In genomic region chr15:89209886-89210761, GRCm38 (mm10) we compare ENCODE assay signal across 8 mouse cellular contexts. TPM values are rescaled to one million over a fixed set of nuclear protein-coding genes. Genes with fewer than 3 reads are reported as not detected.
DNase-seq lines count a peak whose midpoint lies in the region; ATAC-seq and TF ChIP-seq lines count a peak whose summit lies in the region.

No protein-coding gene starts in this region.

- no peaks in the 10 kb centered on the region for H3K9me3 ChIP-seq in ES-Bruce4 (replicated peaks; ENCODE audit: control insufficient read depth, insufficient read depth, low read length, poor library complexity, severe bottlenecking)
- H3K9me3 ChIP-seq in forebrain, embryonic 14.5 days (replicated peaks; ENCODE audit: control insufficient read depth, low read length) = no peaks in the 10 kb centered on the region

- TF ChIP-seq CTCF in ES-Bruce4 (IDR thresholded peaks at IDR 0.05; ENCODE audit: low read depth, low read length) = no peak
- peak; percentile 35; the same call in 1 of the 2 replicates for TF ChIP-seq CTCF in lung, adult 2 months (IDR thresholded peaks at IDR 0.05; ENCODE audit: insufficient read depth, low read length)

- no peak overlapping the region; the same call in 1 of the 2 replicates for H3K27ac ChIP-seq in ES-Bruce4 (ENCODE audit: insufficient read depth, low read length)
- H3K27ac ChIP-seq in forebrain, embryonic 14.5 days (ENCODE audit: low read depth, low read length) = peak overlapping the region; percentile 56; the same call in 1 of the 2 replicates

- ATAC-seq in forebrain, embryonic 14.5 days = peak; percentile 22; the same call in 1 of the 2 replicates
- peak; percentile 59 for ATAC-seq in neutrophil, adult 5-6 weeks (ENCODE audit: extremely low read depth, insufficient number of reproducible peaks, low FRiP score, poor library complexity, severe bottlenecking)

- no peaks in the 10 kb centered on the region for H3K27me3 ChIP-seq in ES-Bruce4 (ENCODE audit: control insufficient read depth, insufficient read depth, low read length, poor library complexity, severe bottlenecking)
- no peaks in the 10 kb centered on the region for H3K27me3 ChIP-seq in forebrain, embryonic 14.5 days (replicated peaks; ENCODE audit: control insufficient read depth, insufficient read depth, low read length)

- WGBS in forebrain, embryonic 14.5 days = 20% methylated on average over 22 of the region's 22 CpGs
- 5% methylated on average over 22 of the region's 22 CpGs for WGBS in lung, adult 2 months

- peak overlapping the region; percentile 42 for H3K4me2 ChIP-seq in forebrain, embryonic 14.5 days (ENCODE audit: low read length)

- H3K9ac ChIP-seq in ES-Bruce4 (ENCODE audit: low read depth, poor library complexity, severe bottlenecking) = peak overlapping the region; percentile 4; the same call in 1 of the 2 replicates
- peak overlapping the region; percentile 38; the same call in 1 of the 2 replicates for H3K9ac ChIP-seq in forebrain, embryonic 14.5 days (ENCODE audit: low read length)

- peak overlapping the region; percentile 20; the same call in 1 of the 2 replicates for H3K4me3 ChIP-seq in ES-Bruce4 (ENCODE audit: low read depth, low read length)
- H3K4me3 ChIP-seq in forebrain, embryonic 14.5 days (ENCODE audit: low read depth, low read length) = peak overlapping the region; percentile 15
- H3K4me3 ChIP-seq in lung, adult 2 months (replicated peaks; ENCODE audit: extremely low read depth, low read depth, low read length) = peak overlapping the region; percentile 63

- peak; percentile 89 for DNase-seq in c-Kit-positive CD71-positive TER-119-positive erythroid progenitor cells, embryonic 14.5 days (ENCODE audit: low spot score)
- peak; percentile 95 for DNase-seq in forebrain, embryonic 14.5 days (ENCODE audit: low spot score)
- DNase-seq in heart, postnatal 14 days = peak; percentile 88 to 94
- DNase-seq in layer of hippocampus, adult 18-20 months (ENCODE audit: low spot score in 2 of 2) = peak; percentile 74 to 89
- peak; percentile 89 for DNase-seq in lung, adult 2 months
- DNase-seq in thymus, adult 18-20 months = peak; percentile 48 to 79

- TF ChIP-seq POLR2A in ES-Bruce4 (IDR thresholded peaks at IDR 0.05; ENCODE audit: insufficient read depth, low read length) = no peak
- TF ChIP-seq POLR2A in lung, adult 2 months (IDR thresholded peaks at IDR 0.05; ENCODE audit: borderline replicate concordance, extremely low read depth, low read depth, low read length) = no peak

- TF ChIP-seq EP300 in ES-Bruce4 (IDR thresholded peaks at IDR 0.05; ENCODE audit: insufficient read depth, low read depth, low read length) = no peak

- peaks cover 2% of the 10 kb centered on the region for H3K4me1 ChIP-seq in ES-Bruce4 (ENCODE audit: control insufficient read depth, insufficient read depth, low read length)
- peaks cover 15% of the 10 kb centered on the region for H3K4me1 ChIP-seq in forebrain, embryonic 14.5 days (ENCODE audit: control insufficient read depth, insufficient read depth, low read length)
- no peaks in the 10 kb centered on the region; the same call in 1 of the 2 replicates for H3K4me1 ChIP-seq in lung, adult 2 months (ENCODE audit: control insufficient read depth, insufficient read depth, low read length)

- no peaks in the 10 kb centered on the region for H3K36me3 ChIP-seq in ES-Bruce4 (ENCODE audit: control insufficient read depth, insufficient read depth, low read length, poor library complexity, severe bottlenecking)
- H3K36me3 ChIP-seq in forebrain, embryonic 14.5 days (ENCODE audit: control insufficient read depth, insufficient read depth, low read length) = no peaks in the 10 kb centered on the region

- intact Hi-C loops in heart, postnatal 14 days (cut with DNase I) = loop anchor here (2.0 to 10.0 kb wide), 3 partner anchors 51 to 475 kb away; partner anchors contain the start of genes Brd1 and Hdac10

RNA-seq across cellular contexts. Expression of gene Ppp6r2, which starts 1.2 kb away (rescaled TPM):
- 13.3 and 14.3 TPM in 2 replicates for polyA plus RNA-seq in ES-Bruce4 (2011; ENCODE audit: insufficient read depth, insufficient read length, low read depth, missing spikeins)
- 69.4 and 77.1 TPM in 2 replicates for polyA plus RNA-seq in forebrain, embryonic 14.5 days (2014; fragmentation: Nextera tagmentation; extraction: Ambion mirVana)
- total RNA-seq in heart, postnatal 14 days (2021) = 10 to 100 TPM; 57.8 to 61.2 TPM
- 100 to 1,000 TPM; 157 to 166 TPM for total RNA-seq in layer of hippocampus, adult 18-20 months (2021)
- 153 and 372 TPM in 2 replicates for polyA plus RNA-seq in lung, adult 2 months (2012; rRNA removed)
- 40.1 and 41.9 TPM in 2 replicates for total RNA-seq in neutrophil, adult 5-6 weeks (2017)

RNA-seq across cellular contexts. Expression of gene Dennd6b, which starts 13.8 kb away (rescaled TPM):
- 9.1 and 10.0 TPM in 2 replicates for polyA plus RNA-seq in ES-Bruce4 (2011; ENCODE audit: insufficient read depth, insufficient read length, low read depth, missing spikeins)
- polyA plus RNA-seq in forebrain, embryonic 14.5 days (2014; fragmentation: Nextera tagmentation; extraction: Ambion mirVana) = 39.0 and 49.2 TPM in 2 replicates
- 10 to 100 TPM in 1 of 2 experiments, 1 to 10 TPM in 1; 9.7 to 10.1 TPM for total RNA-seq in heart, postnatal 14 days (2021)
- 10 to 100 TPM; 34.8 to 39.1 TPM for total RNA-seq in layer of hippocampus, adult 18-20 months (2021)
- polyA plus RNA-seq in lung, adult 2 months (2012; rRNA removed) = 15.6 and 17.2 TPM in 2 replicates
- total RNA-seq in neutrophil, adult 5-6 weeks (2017) = 14.3 and 14.5 TPM in 2 replicates

RNA-seq across cellular contexts. Expression of gene Plxnb2, which starts 29.5 kb away (rescaled TPM):
- 86.1 and 96.7 TPM in 2 replicates for polyA plus RNA-seq in ES-Bruce4 (2011; ENCODE audit: insufficient read depth, insufficient read length, low read depth, missing spikeins)
- 101 TPM in 2 replicates for polyA plus RNA-seq in forebrain, embryonic 14.5 days (2014; fragmentation: Nextera tagmentation; extraction: Ambion mirVana)
- 100 to 1,000 TPM in 1 of 2 experiments, 10 to 100 TPM in 1; 98.2 to 101 TPM for total RNA-seq in heart, postnatal 14 days (2021)
- total RNA-seq in layer of hippocampus, adult 18-20 months (2021) = 10 to 100 TPM; 46.4 to 55.0 TPM
- 204 and 210 TPM in 2 replicates for polyA plus RNA-seq in lung, adult 2 months (2012; rRNA removed)
- total RNA-seq in neutrophil, adult 5-6 weeks (2017) = 15.7 and 18.9 TPM in 2 replicates
